Mouse (Mus musculus): ENCODE data around the gene Hira. TPM values are rescaled to one million over a fixed set of nuclear protein-coding genes. Genes with fewer than 3 reads are reported as not detected.
"Not testable (repeated sequence)": the region's sequence is repeated elsewhere in the genome, so short reads cannot be mapped to it uniquely, and the experiment has no call there.

Hira gene
- polyA plus RNA-seq, 1 experiment = 0.95 TPM

DNA sequence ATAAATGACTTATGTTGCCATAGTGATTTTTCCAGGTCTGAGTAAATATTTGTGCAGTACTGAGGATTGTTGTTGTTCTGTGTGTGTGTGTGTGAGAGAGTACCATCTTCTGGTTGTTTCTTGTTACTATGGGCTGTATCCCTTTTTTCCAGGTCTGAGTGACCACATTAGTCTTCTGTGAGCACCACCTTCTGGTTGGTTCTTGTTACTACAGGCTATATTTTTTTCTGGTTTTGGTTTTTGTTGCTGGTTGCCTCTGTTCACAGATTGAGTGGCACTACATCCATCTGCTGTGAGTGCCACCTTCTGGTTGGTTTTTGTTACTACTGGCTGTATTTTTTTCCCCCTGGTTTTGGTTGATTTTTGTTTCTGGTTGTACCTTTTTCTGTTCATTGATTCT, 18.3 kb upstream of the Hira start:
- H3K27me3 ChIP-seq (ENCODE audit: control insufficient read depth) = peaks cover 3% of the 10 kb centered on the region; the same call in 1 of the 2 replicates
- TF ChIP-seq TAL1 (IDR thresholded peaks at IDR 0.05; ENCODE audit: low read length) (no peak), GATA1 (IDR thresholded peaks at IDR 0.05; ENCODE audit: low read length) (no peak)
- no peaks in the 10 kb centered on the region for H3K36me3 ChIP-seq (ENCODE audit: control insufficient read depth)
- peaks cover 4% of the 10 kb centered on the region for H3K9me3 ChIP-seq (ENCODE audit: control insufficient read depth, low read length)
- no peak overlapping the region for H3K4me3 ChIP-seq (replicated peaks)
- no peaks in the 10 kb centered on the region for H3K4me1 ChIP-seq (ENCODE audit: control insufficient read depth)

DNA sequence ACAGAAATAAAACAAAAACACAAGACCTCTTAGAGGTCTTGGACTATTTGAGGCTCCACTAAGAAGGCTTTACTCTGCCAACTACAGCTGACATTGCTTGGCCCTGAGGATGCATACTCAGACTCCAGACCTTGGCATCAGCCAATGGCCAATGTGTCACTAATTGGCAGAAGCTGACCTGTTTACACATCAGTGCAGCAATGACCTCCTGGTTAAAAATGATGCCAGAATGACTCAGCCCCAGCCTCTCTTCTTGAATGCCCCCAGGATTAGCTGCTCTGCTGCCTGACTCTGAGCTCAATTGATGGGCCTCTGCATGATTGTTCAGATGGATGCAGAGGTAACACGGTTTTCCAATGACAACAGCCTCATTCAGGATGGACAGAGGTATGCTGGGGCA, 16.7 kb upstream of the Hira start:
- Histone ChIP-seq H3K4me1 (ENCODE audit: control insufficient read depth) (no peaks in the 10 kb centered on the region), H3K27me3 (ENCODE audit: control insufficient read depth) (peaks cover 3% of the 10 kb centered on the region; the same call in 1 of the 2 replicates), H3K4me3 (replicated peaks) (no peak overlapping the region), H3K9me3 (ENCODE audit: control insufficient read depth, low read length) (peaks cover 4% of the 10 kb centered on the region), H3K36me3 (ENCODE audit: control insufficient read depth) (no peaks in the 10 kb centered on the region)
- TF ChIP-seq GATA1 (IDR thresholded peaks at IDR 0.05; ENCODE audit: low read length) (no peak), TAL1 (IDR thresholded peaks at IDR 0.05; ENCODE audit: low read length) (no peak)

DNA sequence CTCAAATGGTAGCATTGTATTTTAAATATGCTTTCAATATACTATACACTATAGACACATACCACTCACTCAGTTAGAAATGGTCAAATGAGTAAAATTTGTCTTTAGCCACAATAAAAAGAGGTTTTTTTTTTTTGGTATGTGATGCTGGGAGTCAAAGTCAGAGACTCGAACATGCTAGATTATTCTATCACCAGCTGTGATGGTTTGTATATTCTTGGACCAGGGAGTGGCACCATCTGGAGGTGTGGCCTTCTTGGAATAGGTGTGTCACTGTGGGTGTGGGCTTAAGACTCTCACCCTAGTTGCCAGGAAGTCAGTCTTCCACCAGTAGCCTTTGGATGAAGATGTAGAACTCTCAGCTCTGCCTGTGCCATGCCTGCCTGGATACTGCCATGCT, 6.3 kb upstream of the Hira start:
- H3K9me3 ChIP-seq (ENCODE audit: control insufficient read depth, low read length); H3K27me3 ChIP-seq (ENCODE audit: control insufficient read depth); H3K4me3 ChIP-seq (replicated peaks): not testable (repeated sequence)
- peaks cover 51% of the 10 kb centered on the region for H3K36me3 ChIP-seq (ENCODE audit: control insufficient read depth)
- peaks cover 37% of the 10 kb centered on the region for H3K4me1 ChIP-seq (ENCODE audit: control insufficient read depth)

DNA sequence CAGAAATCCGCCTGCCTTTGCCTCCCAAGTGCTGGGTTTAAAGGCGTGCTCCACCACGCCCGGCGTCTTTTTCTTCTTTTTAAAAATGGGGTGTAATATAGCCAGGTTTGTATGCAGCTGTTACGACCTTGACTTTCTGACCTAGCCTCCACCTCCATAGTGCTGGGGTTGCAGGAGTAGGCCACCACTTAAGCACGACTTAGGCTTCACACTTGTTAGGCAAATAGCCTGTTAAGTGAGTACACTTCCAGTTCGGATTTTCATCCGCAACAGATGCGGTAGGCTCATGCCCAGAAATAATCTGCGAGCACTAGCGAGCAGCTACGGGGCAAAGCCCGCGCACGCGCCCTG, 771 bp upstream of the Hira start:
- Histone ChIP-seq H3K4me1 (ENCODE audit: control insufficient read depth) (peaks cover 58% of the 10 kb centered on the region), H3K4me3 (replicated peaks) (peak overlapping the region; percentile 99), H3K9me3 (ENCODE audit: control insufficient read depth, low read length) (no peaks in the 10 kb centered on the region), H3K27me3 (ENCODE audit: control insufficient read depth) (no peaks in the 10 kb centered on the region), H3K36me3 (ENCODE audit: control insufficient read depth) (peaks cover 64% of the 10 kb centered on the region)
- no peak for TF ChIP-seq TAL1 (IDR thresholded peaks at IDR 0.05; ENCODE audit: low read length)
- TF ChIP-seq GATA1 (IDR thresholded peaks at IDR 0.05; ENCODE audit: low read length) = no peak

DNA sequence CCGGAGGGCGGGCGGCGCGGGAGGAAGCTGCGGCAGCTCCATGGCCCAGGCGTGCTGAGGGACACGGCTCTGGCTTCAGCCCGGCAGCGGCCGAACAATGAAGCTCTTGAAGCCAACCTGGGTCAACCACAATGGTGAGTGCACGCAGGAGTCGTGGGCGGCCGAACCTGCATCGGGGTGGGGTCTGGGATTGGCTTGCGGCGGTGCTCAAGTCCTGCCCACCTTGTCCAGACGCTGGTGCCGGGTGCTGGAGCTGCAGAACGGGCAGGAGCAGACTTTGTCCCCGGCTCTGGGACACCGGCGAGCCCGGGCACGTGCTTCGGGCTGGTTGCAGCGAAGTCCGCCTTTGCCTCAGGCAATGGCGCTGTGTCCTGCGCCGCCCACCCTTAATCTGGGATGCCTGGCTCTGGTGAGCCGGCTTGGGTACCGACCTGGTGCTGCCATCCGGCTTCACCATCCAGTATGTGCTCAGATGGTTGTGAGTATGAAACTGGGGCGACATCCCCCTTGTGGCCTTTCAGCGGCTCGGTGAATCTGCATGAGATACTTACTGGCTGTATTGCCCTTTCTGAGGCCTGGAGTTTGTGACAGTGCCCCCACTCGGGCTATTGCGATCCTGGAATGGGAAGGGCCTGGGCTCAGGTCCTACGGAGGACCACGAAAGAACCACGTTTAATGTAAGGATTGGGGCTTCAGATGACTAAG, 701 bp downstream of the Hira start:
- Histone ChIP-seq H3K4me3 (replicated peaks) (peak overlapping the region; percentile 99), H3K4me1 (ENCODE audit: control insufficient read depth) (peaks cover 49% of the 10 kb centered on the region), H3K9me3 (ENCODE audit: control insufficient read depth, low read length) (no peaks in the 10 kb centered on the region), H3K36me3 (ENCODE audit: control insufficient read depth) (peaks cover 64% of the 10 kb centered on the region), H3K27me3 (ENCODE audit: control insufficient read depth) (no peaks in the 10 kb centered on the region)
- TF ChIP-seq GATA1 (IDR thresholded peaks at IDR 0.05; ENCODE audit: low read length) (no peak), TAL1 (IDR thresholded peaks at IDR 0.05; ENCODE audit: low read length) (no peak)

DNA sequence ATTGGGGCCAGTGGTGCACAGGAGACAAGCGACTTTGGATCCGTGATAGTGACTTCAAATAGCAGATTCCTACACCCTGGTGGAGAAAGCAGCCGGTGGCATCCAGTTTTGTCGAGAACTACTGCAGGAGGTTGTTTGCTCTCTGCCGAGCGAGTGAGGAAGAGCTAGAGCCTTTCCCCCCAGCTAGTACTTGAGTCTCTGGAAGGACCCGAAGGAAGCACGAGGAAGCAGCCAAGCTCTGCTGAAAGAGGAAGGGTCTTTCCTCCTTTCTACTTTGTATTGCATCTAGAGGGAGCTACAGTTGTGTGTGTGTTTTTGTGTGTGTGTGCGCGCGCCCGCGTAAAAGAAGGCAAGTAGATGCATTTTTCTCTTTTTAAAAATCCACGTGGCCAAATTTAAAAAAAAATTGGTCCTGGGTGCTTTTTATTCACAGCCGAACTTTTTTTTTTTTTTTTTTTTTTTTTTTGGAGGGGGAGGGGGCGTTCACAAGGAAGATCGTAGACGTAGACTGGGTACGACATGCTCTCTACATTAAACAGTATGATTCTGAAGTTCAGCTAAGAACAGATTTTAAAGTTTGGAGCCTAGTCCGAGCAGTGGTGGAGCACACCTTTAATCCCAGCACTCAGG, 1.4 kb downstream of the Hira start:
- H3K4me1 ChIP-seq (ENCODE audit: control insufficient read depth) = peaks cover 52% of the 10 kb centered on the region
- H3K9me3 ChIP-seq (ENCODE audit: control insufficient read depth, low read length) = no peaks in the 10 kb centered on the region
- peak overlapping the region; percentile 99 for H3K4me3 ChIP-seq (replicated peaks)
- no peaks in the 10 kb centered on the region for H3K27me3 ChIP-seq (ENCODE audit: control insufficient read depth)
- peaks cover 62% of the 10 kb centered on the region for H3K36me3 ChIP-seq (ENCODE audit: control insufficient read depth)
- no peak for TF ChIP-seq GATA1 (IDR thresholded peaks at IDR 0.05; ENCODE audit: low read length)
- no peak for TF ChIP-seq TAL1 (IDR thresholded peaks at IDR 0.05; ENCODE audit: low read length)

DNA sequence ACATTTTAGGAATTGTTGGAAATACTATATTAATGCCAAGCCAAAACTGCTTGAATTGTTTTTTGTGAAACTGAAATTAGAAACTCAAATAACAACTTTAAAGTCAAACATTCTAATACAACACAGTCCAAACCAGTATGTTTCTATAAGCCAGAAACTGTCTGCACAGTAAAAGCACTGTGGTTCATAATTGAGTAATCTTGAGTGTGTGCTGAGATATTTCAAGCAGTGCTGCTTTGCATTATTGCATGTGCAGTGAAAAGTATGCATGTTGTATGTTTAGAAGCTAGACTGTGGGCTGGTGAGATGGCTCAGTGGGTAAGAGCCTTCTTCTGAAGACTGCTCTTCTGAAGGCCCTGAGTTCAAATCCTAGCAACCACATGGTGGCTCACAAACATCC, 7.2 kb downstream of the Hira start:
- H3K36me3 ChIP-seq (ENCODE audit: control insufficient read depth) = peaks cover 60% of the 10 kb centered on the region

DNA sequence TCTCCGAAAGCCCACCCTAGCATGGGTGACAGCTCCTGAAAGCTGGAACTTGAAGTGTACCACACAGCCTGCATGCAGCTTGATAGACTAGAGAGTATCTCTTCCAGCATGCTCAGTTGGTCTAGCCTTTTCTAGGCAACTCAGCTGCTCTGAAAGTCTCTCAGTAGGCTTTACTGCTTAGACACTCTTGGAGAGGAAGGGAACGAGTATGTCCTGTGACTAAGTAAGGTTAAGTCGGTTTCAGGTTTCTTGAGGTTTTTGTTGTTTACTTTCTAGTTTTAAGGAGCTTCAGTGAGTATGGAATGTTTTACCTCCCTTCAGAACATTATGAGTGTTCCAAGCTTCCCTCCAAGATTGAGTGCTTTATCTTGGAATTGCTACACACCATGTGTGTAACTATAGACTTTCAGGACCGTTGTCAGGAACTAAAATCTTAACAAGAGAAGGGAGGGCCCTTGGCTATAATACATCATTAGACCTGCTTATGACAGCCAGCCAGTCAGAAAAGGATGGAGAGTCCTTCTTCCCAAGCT, 17.1 kb downstream of the Hira start:
- Histone ChIP-seq H3K4me1 (ENCODE audit: control insufficient read depth) (peaks cover 47% of the 10 kb centered on the region), H3K36me3 (ENCODE audit: control insufficient read depth) (peaks cover 52% of the 10 kb centered on the region)

More for the DNA sequence above, 7.2 kb downstream of the Hira start:
- no peaks in the 10 kb centered on the region for H3K9me3 ChIP-seq (ENCODE audit: control insufficient read depth, low read length)
- no peaks in the 10 kb centered on the region for H3K27me3 ChIP-seq (ENCODE audit: control insufficient read depth)
- peaks cover 30% of the 10 kb centered on the region for H3K4me1 ChIP-seq (ENCODE audit: control insufficient read depth)
- TF ChIP-seq GATA1 (IDR thresholded peaks at IDR 0.05; ENCODE audit: low read length) = no peak
- TF ChIP-seq TAL1 (IDR thresholded peaks at IDR 0.05; ENCODE audit: low read length) = no peak
- H3K4me3 ChIP-seq (replicated peaks) = no peak overlapping the region

DNA sequence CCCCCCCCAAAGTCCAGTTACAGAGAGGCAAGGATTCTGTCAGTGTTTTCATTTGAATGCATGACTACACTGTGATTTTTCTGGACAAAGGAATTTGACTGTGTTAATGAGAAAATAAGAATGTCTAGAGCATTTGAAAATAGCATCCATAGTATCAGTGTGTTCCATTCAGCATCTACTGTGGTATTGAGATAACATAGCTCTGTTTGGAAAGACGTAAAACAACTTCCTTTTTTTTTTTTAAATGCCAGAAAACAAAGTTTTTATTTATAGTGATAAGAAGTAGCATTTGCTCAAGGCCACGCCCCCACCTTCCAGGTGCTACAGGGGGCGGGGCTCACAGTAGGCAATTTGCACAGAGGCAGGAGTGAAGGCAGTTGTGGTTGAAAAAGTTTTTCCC, 18.4 kb downstream of the Hira start:
- peaks cover 65% of the 10 kb centered on the region for H3K36me3 ChIP-seq (ENCODE audit: control insufficient read depth)
- no peaks in the 10 kb centered on the region for H3K9me3 ChIP-seq (ENCODE audit: control insufficient read depth, low read length)
- no peak for TF ChIP-seq GATA1 (IDR thresholded peaks at IDR 0.05; ENCODE audit: low read length)

More for the DNA sequence above, 17.1 kb downstream of the Hira start:
- TF ChIP-seq TAL1 (IDR thresholded peaks at IDR 0.05; ENCODE audit: low read length) (no peak), GATA1 (IDR thresholded peaks at IDR 0.05; ENCODE audit: low read length) (no peak)
- H3K9me3 ChIP-seq (ENCODE audit: control insufficient read depth, low read length) = no peaks in the 10 kb centered on the region
- H3K27me3 ChIP-seq (ENCODE audit: control insufficient read depth) = no peaks in the 10 kb centered on the region
- H3K4me3 ChIP-seq (replicated peaks) = no peak overlapping the region

More for the DNA sequence above, 18.4 kb downstream of the Hira start:
- Histone ChIP-seq H3K27me3 (ENCODE audit: control insufficient read depth) (no peaks in the 10 kb centered on the region), H3K4me3 (replicated peaks) (no peak overlapping the region), H3K4me1 (ENCODE audit: control insufficient read depth) (peaks cover 35% of the 10 kb centered on the region)

All from erythroblast, embryonic 14.5 days (primary cell).